20 mouse cellular contexts compared by ENCODE assay signal in genomic region chr16:44774201-44774600, GRCm38 (mm10). TPM values are rescaled to one million over a fixed set of nuclear protein-coding genes. Genes with fewer than 3 reads are reported as not detected.
"Had no signal": no experiment of that assay in that cellular context is flagged by ENCODE, and none has a peak within 500 bp of the region (broad histone marks: within the 10 kb centered on the region; RNA-seq: fewer than 3 reads in every experiment).

No protein-coding gene starts in this region.

- H3K27me3 ChIP-seq: lung, embryonic 15.5 days; megakaryocyte, embryonic 14.5 days; midbrain, embryonic 13.5 days; midbrain, embryonic 15.5 days; neural tube, embryonic 13.5 days; neural tube, embryonic 15.5 days had no signal

- H3K27ac ChIP-seq: lung, embryonic 15.5 days; midbrain, embryonic 13.5 days; midbrain, embryonic 15.5 days; neural tube, embryonic 13.5 days; neural tube, embryonic 15.5 days had no signal

- H3K4me2 ChIP-seq: lung, embryonic 15.5 days; midbrain, embryonic 11.5 days; midbrain, embryonic 13.5 days; midbrain, embryonic 15.5 days; neural tube, embryonic 13.5 days; neural tube, embryonic 15.5 days had no signal

- H3K9ac ChIP-seq: lung, embryonic 15.5 days; midbrain, embryonic 13.5 days; midbrain, embryonic 15.5 days; neural tube, embryonic 13.5 days; neural tube, embryonic 15.5 days had no signal

- H3K36me3 ChIP-seq: lung, embryonic 15.5 days; midbrain, embryonic 13.5 days; midbrain, embryonic 15.5 days; neural tube, embryonic 13.5 days; neural tube, embryonic 15.5 days had no signal

- ATAC-seq: lung, postnatal 0 days; midbrain, embryonic 13.5 days; midbrain, embryonic 15.5 days had no signal

- H3K9me3 ChIP-seq: lung, embryonic 15.5 days; megakaryocyte, embryonic 14.5 days; midbrain, embryonic 13.5 days; midbrain, embryonic 15.5 days; neural tube, embryonic 13.5 days; neural tube, embryonic 15.5 days had no signal

- DNase-seq: lung, adult 2 months; lung, postnatal 14 days; retina, postnatal 1 day; right cerebral cortex, adult 18-20 months; right cerebral cortex, postnatal 25 days; right cerebral cortex, postnatal 4 days; spleen, adult 18-20 months; thymus, adult 2 months; thymus, postnatal 25 days; thymus, postnatal 4 days had no signal

- H3K4me1 ChIP-seq: lung, embryonic 15.5 days; midbrain, embryonic 13.5 days; midbrain, embryonic 15.5 days; neural tube, embryonic 13.5 days; neural tube, embryonic 15.5 days had no signal

- H3K4me3 ChIP-seq: lung, embryonic 15.5 days; megakaryocyte, embryonic 14.5 days; midbrain, embryonic 13.5 days; midbrain, embryonic 15.5 days; neural tube, embryonic 13.5 days; neural tube, embryonic 15.5 days had no signal

RNA-seq across cellular contexts. Expression of gene Cd200r1, which starts 8.7 kb away (rescaled TPM):
- total RNA-seq: midbrain, postnatal 0 days had no signal

RNA-seq across cellular contexts. Expression of gene Cd200r4, which starts 37.3 kb away (rescaled TPM):
- total RNA-seq: midbrain, postnatal 0 days had no signal
- polyA plus RNA-seq: midbrain, embryonic 13.5 days; midbrain, embryonic 15.5 days; neural tube, embryonic 11.5 days; neural tube, embryonic 15.5 days had no signal
